Mouse (Mus musculus) gastrocnemius, postnatal 10 days (tissue): ENCODE data around the gene Trp63. TPM values are rescaled to one million over a fixed set of nuclear protein-coding genes. Genes with fewer than 3 reads are reported as not detected.

Experiments
- DNase-seq: peaks from one replicate; pipeline ENCODE4 v3.0.0; 2021; ENCODE audit warnings: mixed read lengths
- total RNA-seq, 2 experiments: library from RNA; stranded (reverse); gene quantifications; 2 replicates each; pipeline ENCODE4 v1.2.3; 2021

The Trp63 gene
- total RNA-seq, 2 experiments from 2014 or later = 10.5 to 12.0 TPM

GRCm38 (mm10) chr16:25875681-25876080, 192.1 kb downstream of the Trp63 start:
- DNase-seq = no peak

GRCm38 (mm10) chr16:25877416-25877965, 193.9 kb downstream of the Trp63 start:
- no peak for DNase-seq

- DNase-seq = no peak
These were observed 194.6 kb downstream of the Trp63 start for GRCm38 (mm10) chr16:25878116-25878515.

- no peak for DNase-seq
These were observed 215.5 kb downstream of the Trp63 start for GRCm38 (mm10) chr16:25899071-25899470.

GRCm38 (mm10) chr16:25899657-25900056, 216.1 kb downstream of the Trp63 start:
- DNase-seq = no peak

- DNase-seq = no peak
These were observed 216.9 kb downstream of the Trp63 start for GRCm38 (mm10) chr16:25900389-25900908.

- DNase-seq = no peak
These were observed 228.6 kb downstream of the Trp63 start for GRCm38 (mm10) chr16:25912185-25912584.

GRCm38 (mm10) chr16:25934181-25934580, 250.6 kb downstream of the Trp63 start:
- DNase-seq = no peak
